Mouse (Mus musculus): Measurements from ENCODE around the gene Macrod1. TPM values are rescaled to one million over a fixed set of nuclear protein-coding genes. Genes with fewer than 3 reads are reported as not detected.

Gene Macrod1
- polyA plus RNA-seq, 1 experiment: 13.4 TPM

DNA sequence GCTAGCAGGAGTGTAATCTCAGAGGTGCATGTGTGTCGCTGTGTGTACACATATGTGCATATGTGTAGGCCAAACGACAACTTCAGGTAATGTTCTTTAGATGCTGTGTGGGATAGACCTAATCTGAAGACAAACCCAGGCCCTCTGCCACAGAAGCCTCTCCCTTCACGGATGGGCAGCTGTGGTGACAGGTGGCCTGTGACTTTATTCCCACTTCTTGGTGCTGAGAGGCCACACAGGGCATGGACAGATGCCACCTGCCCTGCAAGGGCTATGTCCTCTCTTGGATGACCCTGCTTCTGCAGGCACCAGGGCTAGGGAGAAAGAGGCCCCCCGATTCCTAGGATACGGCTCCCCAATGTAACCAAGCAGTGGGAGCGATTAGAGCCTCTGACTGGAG lies 54.7 kb downstream of the Macrod1 start:
- H3K4me3 ChIP-seq (ENCODE audit: extremely low read depth, insufficient read depth, insufficient read length): no peak overlapping the region
- no peak for TF ChIP-seq CTCF (IDR thresholded peaks at IDR 0.05; ENCODE audit: extremely low read depth, insufficient read depth, insufficient read length, insufficient replicate concordance)
- no peak for TF ChIP-seq POLR2A (IDR thresholded peaks at IDR 0.05; ENCODE audit: low read depth, low read length)
- H3K27me3 ChIP-seq (ENCODE audit: control insufficient read depth, insufficient read depth, low read length): no peaks in the 10 kb centered on the region
- no peak overlapping the region for H3K27ac ChIP-seq (ENCODE audit: insufficient read depth, low read length)
- H3K4me1 ChIP-seq (ENCODE audit: control insufficient read depth, insufficient read depth, insufficient read length): peaks cover 5% of the 10 kb centered on the region; the same call in 1 of the 2 replicates
- no peak for DNase-seq (ENCODE audit: low read depth in 1 of 2, low spot score in 2 of 2)
- WGBS: 84% methylated on average over 6 of the region's 6 CpGs
- no peaks in the 10 kb centered on the region for H3K36me3 ChIP-seq (ENCODE audit: control insufficient read depth, insufficient read depth, low read length)

DNA sequence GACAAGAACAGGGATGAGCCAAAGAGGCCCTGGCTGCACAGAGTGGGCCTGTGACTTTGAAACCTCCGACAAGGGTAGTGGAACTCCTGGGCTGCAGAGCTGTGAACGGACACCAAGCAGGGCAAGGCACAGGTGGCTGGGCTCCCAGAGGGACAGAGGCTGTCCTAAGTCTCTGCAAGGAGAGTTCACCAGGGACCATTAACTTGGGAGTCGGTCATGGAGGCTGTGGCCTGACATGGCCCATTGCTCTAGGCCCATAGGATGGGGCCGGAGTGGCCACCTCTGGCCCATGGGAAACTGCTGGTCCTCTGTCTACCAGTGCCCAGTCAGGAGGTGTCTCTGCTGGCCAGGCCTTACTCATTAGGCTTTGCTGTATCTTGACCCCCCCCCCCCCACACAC lies 55.1 kb downstream of the Macrod1 start:
- WGBS: 85% methylated on average over 4 of the region's 4 CpGs
- TF ChIP-seq CTCF (IDR thresholded peaks at IDR 0.05; ENCODE audit: extremely low read depth, insufficient read depth, insufficient read length, insufficient replicate concordance) (no peak), POLR2A (IDR thresholded peaks at IDR 0.05; ENCODE audit: low read depth, low read length) (no peak)

DNA sequence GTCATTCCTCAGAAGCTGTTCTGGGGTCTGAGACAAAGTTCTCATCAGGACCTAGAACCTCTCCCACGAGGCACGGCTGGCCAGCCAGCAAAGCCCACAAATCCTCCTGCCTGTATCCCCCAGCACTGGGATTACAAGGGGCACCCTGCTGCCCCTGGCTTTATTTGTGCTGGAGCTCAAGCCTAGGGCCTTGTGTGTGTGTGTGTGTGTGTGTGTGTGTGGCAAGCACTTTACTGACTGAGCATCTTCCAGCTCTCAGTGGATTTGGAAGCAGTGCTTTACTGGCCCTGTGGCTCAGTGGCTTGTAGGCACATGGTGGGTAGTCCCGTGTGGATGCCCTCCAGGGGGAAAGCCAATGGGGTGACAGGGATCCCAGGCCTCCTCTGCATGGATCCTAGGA lies 56.0 kb downstream of the Macrod1 start:
- no peak for DNase-seq (ENCODE audit: low read depth in 1 of 2, low spot score in 2 of 2)
- no peaks in the 10 kb centered on the region for H3K27me3 ChIP-seq (ENCODE audit: control insufficient read depth, insufficient read depth, low read length)
- peaks cover 18% of the 10 kb centered on the region; the same call in 1 of the 2 replicates for H3K4me1 ChIP-seq (ENCODE audit: control insufficient read depth, insufficient read depth, insufficient read length)
- H3K36me3 ChIP-seq (ENCODE audit: control insufficient read depth, insufficient read depth, low read length): no peaks in the 10 kb centered on the region
- WGBS: 91% methylated on average over 3 of the region's 3 CpGs
- H3K27ac ChIP-seq (ENCODE audit: insufficient read depth, low read length): no peak overlapping the region
- TF ChIP-seq POLR2A (IDR thresholded peaks at IDR 0.05; ENCODE audit: low read depth, low read length) (no peak), CTCF (IDR thresholded peaks at IDR 0.05; ENCODE audit: extremely low read depth, insufficient read depth, insufficient read length, insufficient replicate concordance) (no peak)
- no peak overlapping the region for H3K4me3 ChIP-seq (ENCODE audit: extremely low read depth, insufficient read depth, insufficient read length)

More for the DNA sequence above, 55.1 kb downstream of the Macrod1 start:
- no peak for DNase-seq (ENCODE audit: low read depth in 1 of 2, low spot score in 2 of 2)
- H3K4me3 ChIP-seq (ENCODE audit: extremely low read depth, insufficient read depth, insufficient read length): no peak overlapping the region
- H3K4me1 ChIP-seq (ENCODE audit: control insufficient read depth, insufficient read depth, insufficient read length): peaks cover 9% of the 10 kb centered on the region; the same call in 1 of the 2 replicates
- H3K27ac ChIP-seq (ENCODE audit: insufficient read depth, low read length): no peak overlapping the region
- no peaks in the 10 kb centered on the region for H3K27me3 ChIP-seq (ENCODE audit: control insufficient read depth, insufficient read depth, low read length)
- no peaks in the 10 kb centered on the region for H3K36me3 ChIP-seq (ENCODE audit: control insufficient read depth, insufficient read depth, low read length)

GRCm38 (mm10) chr19:7113574-7113973 lies 57.0 kb downstream of the Macrod1 start:
- no peak for DNase-seq (ENCODE audit: low read depth in 1 of 2, low spot score in 2 of 2)
- Histone ChIP-seq H3K4me1 (ENCODE audit: control insufficient read depth, insufficient read depth, insufficient read length) (peaks cover 27% of the 10 kb centered on the region; the same call in 1 of the 2 replicates), H3K4me3 (ENCODE audit: extremely low read depth, insufficient read depth, insufficient read length) (no peak overlapping the region), H3K27me3 (ENCODE audit: control insufficient read depth, insufficient read depth, low read length) (no peaks in the 10 kb centered on the region), H3K36me3 (ENCODE audit: control insufficient read depth, insufficient read depth, low read length) (no peaks in the 10 kb centered on the region), H3K27ac (ENCODE audit: insufficient read depth, low read length) (no peak overlapping the region)
- TF ChIP-seq CTCF (IDR thresholded peaks at IDR 0.05; ENCODE audit: extremely low read depth, insufficient read depth, insufficient read length, insufficient replicate concordance) (no peak), POLR2A (IDR thresholded peaks at IDR 0.05; ENCODE audit: low read depth, low read length) (no peak)
- 62% methylated on average over 14 of the region's 14 CpGs for WGBS

DNA sequence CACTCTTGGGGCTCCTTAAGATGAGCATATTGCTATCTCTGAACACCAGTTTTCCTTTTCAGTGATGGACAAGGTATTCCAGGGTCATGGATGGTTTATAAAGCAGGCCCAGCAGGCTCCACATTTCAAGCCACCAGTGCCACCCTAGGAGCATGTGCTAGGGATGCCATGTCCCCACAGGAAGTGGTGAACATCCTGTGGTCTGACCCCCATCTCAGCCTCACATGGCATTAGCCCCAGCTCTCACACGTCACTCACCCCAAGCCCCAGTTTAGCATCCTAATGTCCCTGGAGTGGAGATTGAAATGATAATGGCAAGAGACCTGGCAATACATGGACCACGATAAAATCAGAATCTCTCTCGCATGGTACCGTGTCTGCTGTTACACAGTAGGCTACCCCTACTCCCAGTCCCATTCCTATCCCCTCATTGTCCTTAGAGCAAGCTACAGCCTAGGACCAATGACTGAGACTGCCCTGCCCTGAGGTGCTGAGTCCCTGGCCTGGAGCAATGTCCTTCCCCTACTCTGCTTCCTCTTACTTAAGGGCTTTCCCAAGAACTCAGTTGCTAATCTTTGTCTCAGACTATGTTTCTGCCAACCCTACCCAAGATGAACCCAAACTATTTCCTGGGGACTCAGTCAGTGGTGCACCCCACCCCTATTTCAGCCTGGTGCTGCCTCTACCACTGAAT lies 59.6 kb downstream of the Macrod1 start:
- 28% methylated on average over 4 of the region's 4 CpGs for WGBS

GRCm38 (mm10) chr19:7117141-7117540 lies 60.5 kb downstream of the Macrod1 start:
- TF ChIP-seq POLR2A (IDR thresholded peaks at IDR 0.05; ENCODE audit: low read depth, low read length): no peak
- TF ChIP-seq CTCF (IDR thresholded peaks at IDR 0.05; ENCODE audit: extremely low read depth, insufficient read depth, insufficient read length, insufficient replicate concordance): no peak

More for the DNA sequence above, 59.6 kb downstream of the Macrod1 start:
- TF ChIP-seq CTCF (IDR thresholded peaks at IDR 0.05; ENCODE audit: extremely low read depth, insufficient read depth, insufficient read length, insufficient replicate concordance) (no peak), POLR2A (IDR thresholded peaks at IDR 0.05; ENCODE audit: low read depth, low read length) (no peak)
- DNase-seq (ENCODE audit: low read depth in 1 of 2, low spot score in 2 of 2): no peak
- H3K27me3 ChIP-seq (ENCODE audit: control insufficient read depth, insufficient read depth, low read length): no peaks in the 10 kb centered on the region
- H3K27ac ChIP-seq (ENCODE audit: insufficient read depth, low read length): no peak overlapping the region
- H3K4me3 ChIP-seq (ENCODE audit: extremely low read depth, insufficient read depth, insufficient read length): no peak overlapping the region
- peaks cover 34% of the 10 kb centered on the region; the same call in 1 of the 2 replicates for H3K4me1 ChIP-seq (ENCODE audit: control insufficient read depth, insufficient read depth, insufficient read length)
- no peaks in the 10 kb centered on the region for H3K36me3 ChIP-seq (ENCODE audit: control insufficient read depth, insufficient read depth, low read length)

More at GRCm38 (mm10) chr19:7117141-7117540, 60.5 kb downstream of the Macrod1 start:
- 11% methylated on average over 4 of the region's 4 CpGs for whole genome bisulfite sequencing
- no peak overlapping the region for H3K27ac ChIP-seq (ENCODE audit: insufficient read depth, low read length)
- DNase-seq (ENCODE audit: low read depth in 1 of 2, low spot score in 2 of 2): no peak
- H3K4me3 ChIP-seq (ENCODE audit: extremely low read depth, insufficient read depth, insufficient read length): no peak overlapping the region
- H3K36me3 ChIP-seq (ENCODE audit: control insufficient read depth, insufficient read depth, low read length): no peaks in the 10 kb centered on the region
- H3K27me3 ChIP-seq (ENCODE audit: control insufficient read depth, insufficient read depth, low read length): no peaks in the 10 kb centered on the region
- peaks cover 35% of the 10 kb centered on the region; the same call in 1 of the 2 replicates for H3K4me1 ChIP-seq (ENCODE audit: control insufficient read depth, insufficient read depth, insufficient read length)

Measured in spleen, adult 2 months (tissue).